Mouse (Mus musculus): ENCODE measurements around the gene Sh2d5.

DNA sequence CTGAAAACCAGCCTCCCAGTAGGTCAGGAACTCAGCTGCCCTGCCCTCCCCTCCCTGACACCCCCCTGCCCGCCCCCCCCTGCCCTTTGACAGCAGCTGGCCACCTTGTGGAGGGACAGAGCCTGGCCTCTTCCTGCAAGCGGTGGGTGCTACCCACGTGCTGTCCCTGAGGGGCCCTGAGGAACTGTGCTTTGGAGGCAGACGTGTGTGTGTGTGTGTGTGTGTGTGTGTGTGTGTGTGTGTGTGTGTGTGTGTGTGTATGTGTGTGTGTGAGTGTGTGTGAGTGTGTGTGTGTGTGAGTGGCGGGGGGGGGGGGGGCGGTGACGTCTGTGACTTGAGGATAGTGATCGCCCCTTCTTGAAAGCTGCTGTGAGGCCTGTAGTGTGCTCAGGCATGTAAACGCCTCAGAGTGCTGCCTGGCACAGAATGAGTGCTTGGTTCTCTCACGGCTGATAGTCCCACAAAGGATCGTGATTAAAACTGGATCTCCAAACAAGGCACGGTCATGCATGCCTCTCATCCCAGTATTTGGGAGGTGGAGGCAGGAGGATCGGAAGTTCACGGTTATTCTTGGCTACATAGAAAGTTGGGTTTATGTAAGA lies 43.8 kb downstream of the Sh2d5 start:
- TF ChIP-seq EP300 (optimal IDR thresholded peaks at IDR 0.05) = no peak
- TF ChIP-seq CTCF (IDR thresholded peaks at IDR 0.05; ENCODE audit: low read depth) = no peak
